Mouse (Mus musculus) brain, embryonic 14.5 days (tissue): ENCODE measurements around the gene Chrna7. TPM values are rescaled to one million over a fixed set of nuclear protein-coding genes. Genes with fewer than 3 reads are reported as not detected.

Experiments used
- DNase-seq: peaks from one replicate; pipeline ENCODE4 v3.0.0-alpha.2; 2011; ENCODE audit warnings: low read depth
- CTCF ChIP-seq: fragments of 200-500 bp; IDR thresholded peaks from 2 replicates; pipeline ENCODE4 v1.5.1; 2012; ENCODE audit warnings: inconsistent platforms, mild to moderate bottlenecking, moderate library complexity, borderline replicate concordance; ENCODE audit not compliant: insufficient read depth, insufficient read length; ENCODE audit errors: extremely low read depth
- POLR2A ChIP-seq: fragments of 200-500 bp; IDR thresholded peaks from 2 replicates; pipeline ENCODE4 v1.6.1; 2012; ENCODE audit warnings: mild to moderate bottlenecking, inconsistent platforms, borderline replicate concordance; ENCODE audit not compliant: poor library complexity, insufficient read depth, insufficient read length, severe bottlenecking; ENCODE audit errors: extremely low read depth
- polyA plus RNA-seq: library from polyadenylated mRNA; depleted of rRNA; stranded (reverse); fragments of >200 nt; gene quantifications from 2 replicates; pipeline ENCODE4 v1.2.3, GENCODE M21; 2012; rRNA removed

Gene Chrna7
- 8.1 and 8.3 TPM in 2 replicates for polyA plus RNA-seq

GRCm38 (mm10) chr7:63212084-63212723 lies at the start of gene Chrna7:
TSS of gene Chrna7 (minus strand) at chr7:63212569.
- TF ChIP-seq POLR2A (peak; percentile 78), CTCF (peak; percentile 79)
- DNase-seq = peak; percentile 92

GRCm38 (mm10) chr7:63249404-63249803 lies 37.0 kb upstream of the Chrna7 start:
- TF ChIP-seq CTCF (no peak), POLR2A (no peak)
- peak; percentile 17 for DNase-seq

- DNase-seq = peak; percentile 37
Measured at GRCm38 (mm10) chr7:63237852-63238516, 25.6 kb upstream of the Chrna7 start.

GRCm38 (mm10) chr7:63225066-63225780 lies 12.9 kb upstream of the Chrna7 start:
- TF ChIP-seq CTCF = no peak
- no peak for TF ChIP-seq POLR2A
- DNase-seq = no peak

More at GRCm38 (mm10) chr7:63237852-63238516, 25.6 kb upstream of the Chrna7 start:
- TF ChIP-seq CTCF = no peak
- TF ChIP-seq POLR2A = no peak

- peak; percentile 12 for DNase-seq
- TF ChIP-seq CTCF (no peak), POLR2A (no peak)
Measured at GRCm38 (mm10) chr7:63211641-63212083, 707 bp downstream of the Chrna7 start.

GRCm38 (mm10) chr7:63209501-63209900 lies 2.9 kb downstream of the Chrna7 start:
- no peak for TF ChIP-seq POLR2A
- TF ChIP-seq CTCF = no peak
- DNase-seq = peak; percentile 55

- TF ChIP-seq CTCF (peak; percentile 49; the same call in 1 of the 2 replicates), POLR2A (no peak)
- DNase-seq = peak; percentile 71
Measured at GRCm38 (mm10) chr7:63207137-63207536, 5.2 kb downstream of the Chrna7 start.

GRCm38 (mm10) chr7:63195560-63195959 lies 16.8 kb downstream of the Chrna7 start:
- no peak for DNase-seq

GRCm38 (mm10) chr7:63189647-63190534 lies 22.5 kb downstream of the Chrna7 start:
- TF ChIP-seq CTCF (no peak), POLR2A (no peak)
- peak; percentile 57 for DNase-seq

More at GRCm38 (mm10) chr7:63195560-63195959, 16.8 kb downstream of the Chrna7 start:
- TF ChIP-seq POLR2A (no peak), CTCF (no peak)

- peak; percentile 89 for DNase-seq
- TF ChIP-seq CTCF (no peak), POLR2A (no peak)
Measured at GRCm38 (mm10) chr7:63170063-63170787, 42.1 kb downstream of the Chrna7 start.

GRCm38 (mm10) chr7:63164617-63165016 lies 47.8 kb downstream of the Chrna7 start:
- peak; percentile 74 for DNase-seq
- no peak for TF ChIP-seq POLR2A
- TF ChIP-seq CTCF = no peak
